Mouse (Mus musculus) E14TG2a.4 (cell line): Measurements from ENCODE around the gene Agxt2.

Experiments
- CTCF ChIP-seq: conservative IDR thresholded peaks from 2 replicates; pipeline ENCODE4 v1.5.1; 2014; ENCODE audit warnings: low read length
- NANOG ChIP-seq: IDR thresholded peaks from 2 replicates; pipeline ENCODE4 v1.6.1; 2014; ENCODE audit warnings: borderline replicate concordance, low read length, mixed read lengths

DNA sequence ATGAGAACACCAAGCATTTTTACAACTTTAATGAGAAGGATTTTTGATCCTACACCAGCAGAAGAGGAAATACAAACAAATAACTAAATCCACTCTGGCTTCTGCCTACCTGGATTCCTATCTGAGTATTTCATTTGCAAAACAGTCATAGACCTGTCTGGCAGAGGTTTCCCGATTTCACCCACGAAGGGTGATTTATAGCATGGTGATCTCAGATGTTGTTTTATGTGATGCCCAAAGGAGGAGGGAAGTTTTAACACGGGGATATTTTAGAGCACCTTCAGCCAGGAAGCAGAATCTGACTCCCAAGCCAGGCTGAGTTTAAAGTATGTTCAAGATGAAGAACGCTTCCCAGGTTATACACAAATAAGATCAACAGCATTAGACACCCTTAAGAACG is 46.5 kb upstream of the Agxt2 start:
- no peak for TF ChIP-seq CTCF
- no peak for TF ChIP-seq NANOG
